Mouse (Mus musculus) hindbrain, embryonic 16.5 days (tissue): Measurements from ENCODE around the gene Ush1g. TPM values are rescaled to one million over a fixed set of nuclear protein-coding genes. Genes with fewer than 3 reads are reported as not detected.

Experiments
- ATAC-seq: fragments of 200-750 bp; cut with Nextera tagmentation; 2 replicates; pipeline ENCODE4 v1.8.0; 2017; ENCODE audit warnings: moderate TSS enrichment, moderate library complexity
- H3K27ac ChIP-seq: fragments of 300-500 bp; sonication (generic); 2 replicates; pipeline ENCODE4 v1.5.1; 2014; ENCODE audit warnings: low read depth, mild to moderate bottlenecking, control low read depth, low read length, moderate library complexity
- H3K27me3 ChIP-seq: fragments of 300-500 bp; sonication (generic); replicated peaks from 2 replicates; pipeline ENCODE4 v1.6.1; 2014; ENCODE audit warnings: low read length; ENCODE audit not compliant: control insufficient read depth, insufficient read depth
- H3K36me3 ChIP-seq: fragments of 300-500 bp; sonication (generic); 2 replicates; pipeline ENCODE4 v1.6.1; 2014; ENCODE audit warnings: mild to moderate bottlenecking, low read length, moderate library complexity, mixed read lengths; ENCODE audit not compliant: control insufficient read depth, insufficient read depth
- H3K4me1 ChIP-seq: fragments of 300-500 bp; sonication (generic); 2 replicates; pipeline ENCODE4 v1.6.1; 2014; ENCODE audit warnings: low read depth, low read length; ENCODE audit not compliant: control insufficient read depth, insufficient read depth
- H3K4me2 ChIP-seq: fragments of 300-500 bp; sonication (generic); 2 replicates; pipeline ENCODE4 v1.6.1; 2014; ENCODE audit warnings: mild to moderate bottlenecking, low read length, control low read depth, moderate library complexity
- H3K4me3 ChIP-seq: fragments of 300-500 bp; sonication (generic); 2 replicates; pipeline ENCODE4 v1.5.1; 2014; ENCODE audit warnings: mild to moderate bottlenecking, low read length, control low read depth, moderate library complexity
- H3K9ac ChIP-seq: fragments of 300-500 bp; sonication (generic); 2 replicates; pipeline ENCODE4 v1.6.1; 2014; ENCODE audit warnings: low read depth, mild to moderate bottlenecking, control low read depth, low read length, moderate library complexity
- H3K9me3 ChIP-seq: fragments of 300-500 bp; sonication (generic); 2 replicates; pipeline ENCODE4 v1.6.1; 2014; ENCODE audit warnings: mild to moderate bottlenecking, low read length, moderate library complexity; ENCODE audit not compliant: control insufficient read depth
- WGBS: fragments of 180-500 bp; shearing (Covaris S2); extraction: QIAGEN DNeasy Blood & Tissue Kit; methylation state at CpG from one replicate; pipeline ENCODE4 v1.1.7; 2014; 5-methylcytosine and 5-hydroxymethylcytosine counted together
- polyA plus RNA-seq: library from polyadenylated mRNA; unstranded; fragments of >200 nt; fragmentation: Nextera tagmentation; extraction: Ambion mirVana; gene quantifications from 2 replicates; pipeline ENCODE4 v1.2.1, GENCODE M21; 2015

The Ush1g gene
- polyA plus RNA-seq, 1 experiment from 2014 or later = 0.16 TPM

GRCm38 (mm10) chr11:115319704-115320383 is 2.0 kb downstream of the Ush1g start:
- Histone ChIP-seq H3K9ac (no peak overlapping the region), H3K27ac (no peak overlapping the region), H3K27me3 (peaks cover 87% of the 10 kb centered on the region), H3K36me3 (no peaks in the 10 kb centered on the region), H3K4me2 (no peak overlapping the region), H3K4me3 (no peak overlapping the region), H3K4me1 (peaks cover 21% of the 10 kb centered on the region), H3K9me3 (no peaks in the 10 kb centered on the region)
- no peak for ATAC-seq
- 7% methylated on average over 17 of the region's 18 CpGs for WGBS

- Histone ChIP-seq H3K4me1 (peaks cover 20% of the 10 kb centered on the region), H3K36me3 (no peaks in the 10 kb centered on the region), H3K27ac (no peak overlapping the region), H3K9ac (peak overlapping the region; percentile 17; the same call in 1 of the 2 replicates), H3K4me3 (peak overlapping the region; percentile 19), H3K9me3 (no peaks in the 10 kb centered on the region), H3K4me2 (peak overlapping the region; percentile 29), H3K27me3 (peaks cover 88% of the 10 kb centered on the region)
- ATAC-seq = no peak
- WGBS = 5% methylated on average over 60 of the region's 63 CpGs
Observed at GRCm38 (mm10) chr11:115318245-115319027, 3.4 kb downstream of the Ush1g start.

DNA sequence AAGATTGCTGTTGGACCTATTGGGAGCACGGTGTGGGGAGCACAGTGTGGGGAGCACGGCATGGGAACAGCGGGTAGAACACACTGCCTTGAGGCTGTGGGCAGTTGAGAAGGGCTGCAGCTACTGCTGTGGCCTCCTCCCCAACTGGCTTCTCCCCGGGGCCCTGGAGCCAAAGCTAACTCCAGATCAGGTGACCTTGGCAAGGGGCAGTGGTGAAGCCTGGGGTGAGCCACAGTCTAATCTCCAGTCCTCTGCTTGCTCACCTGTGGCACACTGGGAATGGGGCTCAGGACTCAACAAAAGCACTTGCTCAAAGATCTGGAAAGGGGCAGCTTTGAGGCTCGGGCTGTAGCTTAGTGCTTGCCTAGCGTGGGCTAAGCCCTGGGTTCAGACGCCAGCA is 4.6 kb downstream of the Ush1g start:
- Histone ChIP-seq H3K4me2 (no peak overlapping the region), H3K9me3 (no peaks in the 10 kb centered on the region), H3K27ac (no peak overlapping the region), H3K4me1 (peaks cover 12% of the 10 kb centered on the region), H3K36me3 (no peaks in the 10 kb centered on the region), H3K4me3 (no peak overlapping the region), H3K9ac (no peak overlapping the region), H3K27me3 (peaks cover 77% of the 10 kb centered on the region)
- 67% methylated on average over 7 of the region's 7 CpGs for WGBS
- ATAC-seq = no peak

GRCm38 (mm10) chr11:115314249-115314648 is 7.6 kb downstream of the Ush1g start:
- WGBS = 60% methylated on average over 2 of the region's 2 CpGs
- Histone ChIP-seq H3K27me3 (peaks cover 51% of the 10 kb centered on the region), H3K27ac (no peak overlapping the region)

DNA sequence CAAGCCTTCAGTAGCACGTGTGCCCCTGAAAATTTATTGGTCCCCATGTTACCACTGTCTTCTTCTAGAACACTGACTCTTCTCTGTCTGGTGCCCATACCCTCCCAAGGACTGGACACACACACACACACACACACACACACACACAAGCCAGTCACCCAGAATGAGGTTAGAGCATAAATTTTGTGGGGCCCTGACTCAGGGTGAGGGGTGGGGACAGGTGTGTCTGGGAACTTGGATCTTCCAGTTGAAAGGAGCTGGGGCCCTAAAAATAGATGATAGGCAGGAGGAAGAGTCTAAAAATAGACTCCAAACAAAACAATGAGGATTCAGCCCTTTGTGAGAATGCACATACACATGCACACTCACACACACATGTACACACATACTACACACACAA is 13.1 kb downstream of the Ush1g start:
- H3K4me2 ChIP-seq = no peak overlapping the region
- H3K4me1 ChIP-seq = no peaks in the 10 kb centered on the region
- no peak for ATAC-seq
- no peak overlapping the region for H3K9ac ChIP-seq
- H3K36me3 ChIP-seq = no peaks in the 10 kb centered on the region
- H3K27me3 ChIP-seq = no peaks in the 10 kb centered on the region
- no peaks in the 10 kb centered on the region for H3K9me3 ChIP-seq
- H3K27ac ChIP-seq = no peak overlapping the region
- WGBS = 83% methylated on average over 1 of the region's 1 CpGs
- H3K4me3 ChIP-seq = no peak overlapping the region

More at GRCm38 (mm10) chr11:115314249-115314648, 7.6 kb downstream of the Ush1g start:
- no peak overlapping the region for H3K9ac ChIP-seq
- H3K4me3 ChIP-seq = no peak overlapping the region
- H3K4me2 ChIP-seq = no peak overlapping the region
- no peak for ATAC-seq
- no peaks in the 10 kb centered on the region for H3K36me3 ChIP-seq
- H3K9me3 ChIP-seq = no peaks in the 10 kb centered on the region
- H3K4me1 ChIP-seq = peaks cover 8% of the 10 kb centered on the region

- Histone ChIP-seq H3K4me1 (no peaks in the 10 kb centered on the region), H3K36me3 (no peaks in the 10 kb centered on the region), H3K9me3 (no peaks in the 10 kb centered on the region), H3K27ac (no peak within 1 kb of the TSS), H3K4me3 (no peak within 1 kb of the TSS), H3K4me2 (no peak within 1 kb of the TSS), H3K27me3 (no peaks in the 10 kb centered on the region), H3K9ac (no peak within 1 kb of the TSS)
- WGBS = 14% methylated on average over 8 of the region's 8 CpGs
- ATAC-seq = no peak
Observed at GRCm38 (mm10) chr11:115306863-115307262, 15.0 kb downstream of the Ush1g start, which contains the start of gene Otop2. Gene Otop2, plus strand, starts transcription at chr11:115307163.

GRCm38 (mm10) chr11:115303167-115303566 is 18.7 kb downstream of the Ush1g start:
- no peak overlapping the region for H3K4me3 ChIP-seq
- H3K36me3 ChIP-seq = no peaks in the 10 kb centered on the region
- no peak for ATAC-seq
- H3K27me3 ChIP-seq = no peaks in the 10 kb centered on the region
- WGBS = 75% methylated on average over 8 of the region's 8 CpGs
- no peak overlapping the region for H3K9ac ChIP-seq
- H3K4me2 ChIP-seq = no peak overlapping the region
- no peak overlapping the region for H3K27ac ChIP-seq
- no peaks in the 10 kb centered on the region for H3K4me1 ChIP-seq
- H3K9me3 ChIP-seq = no peaks in the 10 kb centered on the region

GRCm38 (mm10) chr11:115301351-115301750 is 20.5 kb downstream of the Ush1g start:
- no peak for ATAC-seq
- Histone ChIP-seq H3K36me3 (no peaks in the 10 kb centered on the region), H3K9ac (no peak overlapping the region), H3K27me3 (no peaks in the 10 kb centered on the region), H3K27ac (no peak overlapping the region), H3K4me3 (no peak overlapping the region), H3K4me2 (no peak overlapping the region), H3K9me3 (no peaks in the 10 kb centered on the region), H3K4me1 (peaks cover 4% of the 10 kb centered on the region; the same call in 1 of the 2 replicates)
- WGBS = 91% methylated on average over 2 of the region's 2 CpGs

- H3K4me3 ChIP-seq = no peak overlapping the region
- WGBS = 94% methylated on average over 4 of the region's 4 CpGs
- H3K9me3 ChIP-seq = no peaks in the 10 kb centered on the region
- H3K4me1 ChIP-seq = peaks cover 4% of the 10 kb centered on the region; the same call in 1 of the 2 replicates
- no peak overlapping the region for H3K9ac ChIP-seq
- ATAC-seq = no peak
- H3K27ac ChIP-seq = no peak overlapping the region
- H3K36me3 ChIP-seq = no peaks in the 10 kb centered on the region
- H3K4me2 ChIP-seq = no peak overlapping the region
- no peaks in the 10 kb centered on the region for H3K27me3 ChIP-seq
Observed at GRCm38 (mm10) chr11:115300745-115301144, 21.1 kb downstream of the Ush1g start.
